Mouse (Mus musculus) urinary bladder, postnatal 25 days (tissue): ENCODE results near the gene 4930402F06Rik.

ENCODE experiments used
- DNase-seq: peaks from one replicate; pipeline ENCODE4 v3.0.0; 2022; ENCODE audit warnings: low spot score

The 4930402F06Rik gene

GRCm38 (mm10) chr2:35397096-35397495 lies at the start of gene 4930402F06Rik:
Gene 4930402F06Rik (minus strand): TSS chr2:35397175.
- no peak for DNase-seq

DNA sequence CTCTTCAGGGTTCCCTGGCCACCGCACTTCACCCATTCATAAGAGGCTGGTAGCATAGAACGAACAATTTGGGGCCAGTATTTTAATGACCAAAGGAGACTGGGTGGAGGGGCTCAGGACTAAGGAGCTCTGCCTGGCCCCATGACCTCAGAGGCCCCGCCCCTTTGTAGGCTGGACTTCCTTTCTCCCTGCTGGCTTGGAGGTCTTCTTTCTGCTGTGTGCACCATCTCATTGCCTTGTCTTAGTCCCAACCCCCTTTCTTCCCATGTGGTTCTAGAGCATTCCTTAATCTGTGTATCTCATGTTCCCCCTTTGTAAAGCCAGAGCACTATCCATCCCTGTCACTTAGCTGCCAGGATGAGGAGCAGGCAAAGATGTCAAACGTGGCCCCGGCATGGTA lies 49.3 kb upstream of the 4930402F06Rik start:
- DNase-seq: no peak

DNA sequence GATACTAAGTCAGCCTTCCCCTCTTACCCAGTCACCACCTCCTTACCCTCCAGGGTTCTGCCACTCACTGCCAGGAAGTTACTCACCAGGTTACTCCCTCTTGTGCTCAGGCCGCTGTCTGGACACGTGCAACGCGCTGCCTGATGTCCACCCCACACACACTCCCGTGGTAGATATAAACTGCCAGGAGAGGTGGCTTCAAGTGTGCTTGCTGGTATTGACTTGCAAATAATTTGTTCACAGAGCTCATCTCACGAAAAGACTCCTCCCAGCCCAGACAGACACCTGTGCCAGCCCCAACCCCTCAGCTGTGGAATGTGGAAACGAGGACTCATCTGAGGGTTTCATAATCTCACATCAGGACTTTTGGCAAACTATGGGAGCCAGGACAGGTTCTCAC lies 48.6 kb upstream of the 4930402F06Rik start:
- DNase-seq: no peak

DNA sequence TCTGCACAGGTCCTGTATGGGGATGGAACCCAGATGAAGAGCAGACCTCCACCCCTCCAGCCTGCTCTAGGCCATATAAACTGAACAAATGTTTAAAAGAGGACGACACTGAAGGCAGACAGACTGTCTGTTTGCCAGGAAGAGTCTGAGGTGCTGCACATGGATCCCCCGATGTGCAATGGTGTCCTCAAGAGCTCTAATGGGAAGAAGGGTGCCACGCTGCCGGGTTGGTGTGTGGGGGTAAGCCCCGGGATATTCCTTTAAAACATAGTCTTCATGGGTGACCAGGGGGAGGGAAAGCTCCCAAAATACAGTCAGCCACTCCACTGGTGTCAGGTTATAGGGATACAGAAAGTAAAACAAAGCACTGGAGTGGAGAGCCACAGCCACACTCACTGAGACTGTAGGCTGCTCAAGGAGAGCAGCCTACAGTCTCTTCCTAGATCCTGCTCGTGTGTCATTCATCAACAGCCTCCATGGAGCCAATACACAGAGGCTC lies 47.8 kb upstream of the 4930402F06Rik start:
- DNase-seq: no peak

- no peak for DNase-seq
Measured at GRCm38 (mm10) chr2:35443981-35444763, 47.2 kb upstream of the 4930402F06Rik start.

DNA sequence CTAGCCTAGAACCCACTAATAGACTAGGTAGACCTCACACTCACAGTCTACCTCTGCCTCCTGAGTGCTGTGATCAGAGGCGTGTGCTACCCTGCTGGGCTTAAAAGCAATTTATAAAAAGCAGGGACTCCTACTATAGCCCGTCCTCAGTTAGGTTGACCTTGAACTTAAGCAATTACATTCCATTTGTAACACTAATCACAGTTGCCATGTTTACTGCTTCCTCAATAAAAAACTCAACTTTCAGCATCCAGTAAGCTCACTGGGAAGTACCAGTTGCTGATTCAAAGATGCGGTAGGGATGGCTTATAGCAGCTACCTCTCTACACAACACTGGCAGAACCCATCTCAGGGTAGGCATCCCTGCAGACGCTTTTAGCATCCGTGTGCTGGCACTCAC lies 46.4 kb upstream of the 4930402F06Rik start:
- DNase-seq: no peak

GRCm38 (mm10) chr2:35442079-35442478 lies 45.1 kb upstream of the 4930402F06Rik start:
- no peak for DNase-seq

DNA sequence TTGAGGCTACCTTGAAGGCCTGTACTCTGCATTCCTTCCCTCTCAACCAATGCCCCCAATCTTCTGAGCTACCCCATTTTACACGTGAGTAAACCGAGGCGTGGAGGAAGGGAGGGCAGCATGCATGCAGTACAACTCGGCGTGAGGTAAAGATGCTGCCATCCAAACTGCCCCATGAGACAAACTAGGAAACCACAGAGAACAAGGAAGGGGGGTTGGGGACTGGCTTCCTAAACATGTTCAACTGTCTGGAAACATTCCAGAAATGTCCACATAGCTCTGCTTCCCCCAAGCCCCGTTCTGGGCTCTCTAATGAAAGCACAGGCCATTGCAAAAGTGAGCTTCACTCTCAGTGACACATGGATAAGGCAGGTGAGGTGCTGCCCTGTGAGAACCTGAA lies 44.4 kb upstream of the 4930402F06Rik start:
- no peak for DNase-seq

GRCm38 (mm10) chr2:35440480-35440879 lies 43.5 kb upstream of the 4930402F06Rik start:
- no peak for DNase-seq

DNA sequence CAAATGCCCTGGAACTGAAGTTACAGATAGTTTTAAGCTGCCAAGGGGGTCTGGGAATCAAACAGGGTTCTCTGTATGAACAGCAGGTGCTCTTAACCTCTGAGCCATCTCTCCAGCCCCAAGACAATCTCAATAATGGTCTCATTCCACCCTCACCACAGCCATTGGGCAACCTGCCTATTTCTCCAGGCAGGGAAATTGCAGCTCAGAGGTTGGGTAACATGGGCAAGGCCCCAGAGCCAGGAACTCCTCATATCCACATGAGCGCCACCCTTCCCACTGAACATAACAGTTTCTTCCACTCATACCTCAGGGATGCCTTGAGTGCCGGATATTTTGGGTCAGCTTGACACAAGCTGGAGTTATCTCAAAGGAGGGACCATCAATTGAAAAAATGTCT lies 40.8 kb upstream of the 4930402F06Rik start:
- no peak for DNase-seq

DNA sequence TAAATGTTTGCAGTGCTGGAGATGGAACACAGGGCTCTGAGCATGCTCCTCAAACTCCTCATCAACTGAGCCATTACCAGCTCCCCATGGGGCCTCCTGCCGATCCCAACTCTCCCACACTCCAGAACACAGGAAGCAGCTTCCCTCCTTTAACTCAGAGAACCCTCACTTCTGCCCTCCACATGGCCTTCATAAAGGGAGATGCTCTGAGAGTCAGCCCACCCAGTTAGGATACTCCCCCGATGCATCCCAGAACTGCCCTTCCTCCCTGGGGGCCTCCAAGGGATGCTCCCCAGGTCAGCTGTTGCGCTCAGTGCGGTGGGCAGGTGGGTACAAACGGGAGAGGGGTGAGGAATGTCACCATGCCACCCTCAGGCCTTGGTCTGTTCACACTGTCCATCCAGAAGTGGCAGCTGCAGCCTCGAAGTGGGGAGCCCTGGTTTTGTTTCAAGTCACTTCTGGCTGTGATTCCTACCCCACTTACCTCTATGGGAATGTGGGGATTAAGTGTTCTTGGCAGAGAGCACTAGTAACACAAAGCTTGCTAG lies 37.7 kb upstream of the 4930402F06Rik start:
- DNase-seq: no peak

- no peak for DNase-seq
Measured at GRCm38 (mm10) chr2:35433428-35433827, 36.5 kb upstream of the 4930402F06Rik start.

- no peak for DNase-seq
Measured at GRCm38 (mm10) chr2:35432472-35432871, 35.5 kb upstream of the 4930402F06Rik start.

DNA sequence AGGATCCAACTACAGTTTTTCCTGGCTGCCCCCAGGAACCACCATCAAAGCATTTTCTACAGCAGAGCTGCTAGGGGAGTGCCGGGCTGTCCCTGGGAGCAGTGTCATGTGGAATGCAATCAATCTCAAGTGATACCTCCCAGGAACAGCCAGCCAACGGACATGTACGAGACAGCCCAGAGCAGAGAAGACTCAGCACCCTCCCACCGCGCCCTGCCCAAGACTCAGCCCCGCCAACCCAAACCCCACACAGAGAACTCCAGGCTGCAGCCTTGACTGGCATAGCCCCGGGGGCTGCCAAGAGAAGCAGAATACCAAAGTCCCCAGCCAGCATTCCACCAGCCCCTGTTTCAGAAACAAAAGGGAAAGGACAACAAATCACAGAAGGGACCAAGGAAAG lies 35.0 kb upstream of the 4930402F06Rik start:
- no peak for DNase-seq

- DNase-seq: no peak
Measured at GRCm38 (mm10) chr2:35430806-35431205, 33.8 kb upstream of the 4930402F06Rik start.

GRCm38 (mm10) chr2:35428615-35429300 lies 31.8 kb upstream of the 4930402F06Rik start:
- DNase-seq: no peak

DNA sequence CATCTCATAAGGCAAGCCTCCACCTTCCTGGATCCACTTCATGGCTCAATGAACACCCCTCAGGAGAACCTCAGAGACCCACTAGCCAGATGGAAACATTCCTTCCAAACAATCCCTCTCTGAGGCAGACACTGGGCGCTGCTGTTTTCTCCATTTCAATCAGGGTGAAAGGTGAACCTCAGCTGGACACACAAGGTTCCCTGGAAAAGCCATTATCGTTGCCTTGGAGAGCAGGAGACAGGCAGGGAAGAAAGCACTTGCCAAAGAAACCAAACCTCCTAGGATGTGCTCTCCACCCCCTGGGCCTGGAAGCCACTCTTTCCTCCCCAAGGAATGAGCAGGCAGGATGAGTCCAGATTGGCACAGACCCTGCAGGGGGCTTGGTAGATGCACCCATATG lies 30.6 kb upstream of the 4930402F06Rik start:
- DNase-seq: no peak

DNA sequence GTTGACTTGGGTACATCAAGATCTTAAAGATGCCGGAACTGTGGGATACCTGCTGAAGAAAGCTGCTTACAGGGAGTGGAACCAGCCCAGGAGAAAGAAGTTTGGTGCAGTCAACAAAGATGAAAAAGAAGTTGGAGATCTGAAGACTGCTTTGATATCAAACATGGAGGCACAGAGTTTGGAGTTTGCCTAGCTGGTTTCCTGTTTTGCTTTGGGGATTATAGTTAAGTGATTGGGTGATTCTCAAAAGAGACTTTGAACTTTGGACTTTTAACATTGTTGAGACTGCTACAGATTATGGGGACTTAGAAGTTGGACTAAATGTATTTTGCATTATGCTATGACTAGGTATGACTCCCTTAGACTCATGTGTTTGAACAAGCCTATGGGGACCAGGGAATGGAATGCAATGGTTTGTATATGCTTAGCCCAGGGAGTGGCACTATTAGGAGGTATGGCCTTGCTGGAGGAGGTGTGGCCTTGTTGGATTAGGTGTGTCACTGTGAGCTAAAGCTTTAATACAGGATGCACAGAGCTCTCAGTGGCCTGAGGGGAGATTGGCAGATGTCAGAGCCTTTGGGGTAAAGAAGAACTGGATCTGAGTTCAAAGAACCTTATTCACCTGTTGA lies 26.9 kb upstream of the 4930402F06Rik start:
- DNase-seq: no peak

GRCm38 (mm10) chr2:35422384-35422783 lies 25.4 kb upstream of the 4930402F06Rik start:
- DNase-seq: no peak

DNA sequence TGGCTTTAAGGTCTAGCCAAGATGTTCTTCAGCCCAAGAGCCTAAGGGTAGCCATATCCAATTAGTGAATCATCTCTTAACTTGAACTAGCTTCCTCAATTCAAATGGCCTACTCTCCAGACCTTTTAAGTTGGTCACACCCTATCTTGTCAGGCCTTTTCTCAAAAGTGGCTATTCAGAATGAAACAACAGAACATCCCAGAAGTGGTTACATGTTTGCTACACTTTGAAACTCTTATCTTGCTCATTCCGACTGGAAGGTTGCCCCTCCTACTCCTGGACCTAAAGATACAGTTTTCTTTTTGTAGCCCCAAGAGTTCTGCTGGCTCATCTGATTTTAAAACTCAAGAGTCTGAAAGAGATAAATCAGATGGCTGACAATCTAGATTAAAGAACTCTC lies 23.7 kb upstream of the 4930402F06Rik start:
- no peak for DNase-seq

DNA sequence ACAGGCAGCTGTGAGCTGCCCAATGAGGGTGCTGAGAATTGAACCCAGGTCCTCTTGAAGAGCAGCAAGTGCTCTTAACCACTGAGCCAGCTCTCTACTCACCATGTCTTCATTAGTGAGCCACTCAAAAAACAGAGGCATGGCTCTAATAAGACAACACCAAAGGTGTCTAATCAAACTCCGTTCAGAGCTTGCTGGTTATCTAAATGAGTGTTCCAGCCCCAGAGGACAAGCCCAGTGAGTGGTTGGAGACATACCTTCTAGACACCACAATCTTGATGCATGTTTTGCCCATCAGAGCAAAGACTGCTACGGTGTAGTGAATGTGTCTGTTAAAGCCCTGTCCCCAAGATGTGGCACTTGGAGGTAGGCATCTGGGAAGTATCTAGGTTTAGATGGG lies 22.7 kb upstream of the 4930402F06Rik start:
- DNase-seq: no peak

GRCm38 (mm10) chr2:35419243-35419642 lies 22.3 kb upstream of the 4930402F06Rik start:
- no peak for DNase-seq

DNA sequence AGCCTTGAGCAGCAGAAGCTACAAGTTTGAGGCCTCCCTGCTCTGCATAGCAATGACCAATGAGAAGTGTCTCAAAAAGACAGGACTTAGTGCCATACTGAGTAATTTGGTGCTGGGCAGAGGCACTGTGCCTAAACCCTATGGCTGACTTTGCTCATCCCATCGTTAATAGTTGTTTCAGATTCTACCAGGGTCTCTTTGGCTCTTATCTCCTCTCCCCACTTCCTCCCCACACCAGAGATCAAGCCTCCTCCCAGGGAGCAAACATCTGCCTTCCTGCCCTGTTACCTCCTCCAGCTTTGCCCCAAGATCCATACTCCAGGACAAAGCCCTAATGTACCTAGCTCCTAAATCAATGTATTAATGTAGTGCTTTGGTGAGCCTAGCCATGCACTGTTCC lies 20.3 kb upstream of the 4930402F06Rik start:
- no peak for DNase-seq
